Mouse (Mus musculus): ENCODE data around the gene Pde1c.

GRCm38 (mm10) chr6:56342005-56342404 lies 226.9 kb downstream of the Pde1c start:
- TF ChIP-seq POLR2A (IDR thresholded peaks at IDR 0.05; ENCODE audit: control insufficient read depth, low read depth, low read length): no peak
- TF ChIP-seq CTCF (IDR thresholded peaks at IDR 0.05; ENCODE audit: control insufficient read depth, insufficient read depth, insufficient replicate concordance, low read depth, low read length): no peak
